Mouse (Mus musculus) adrenal gland, postnatal 0 days (tissue): ENCODE results near the gene Olfr1532-ps1. TPM values are rescaled to one million over a fixed set of nuclear protein-coding genes. Genes with fewer than 3 reads are reported as not detected.

Experiments
- polyA plus RNA-seq: library from polyadenylated mRNA; unstranded; fragments of >200 nt; fragmentation: Nextera tagmentation; extraction: Ambion mirVana; gene quantifications from 2 replicates; pipeline ENCODE4 v1.2.1, GENCODE M21; 2015

Olfr1532-ps1 gene
- not detected in 2 replicates for polyA plus RNA-seq

DNA sequence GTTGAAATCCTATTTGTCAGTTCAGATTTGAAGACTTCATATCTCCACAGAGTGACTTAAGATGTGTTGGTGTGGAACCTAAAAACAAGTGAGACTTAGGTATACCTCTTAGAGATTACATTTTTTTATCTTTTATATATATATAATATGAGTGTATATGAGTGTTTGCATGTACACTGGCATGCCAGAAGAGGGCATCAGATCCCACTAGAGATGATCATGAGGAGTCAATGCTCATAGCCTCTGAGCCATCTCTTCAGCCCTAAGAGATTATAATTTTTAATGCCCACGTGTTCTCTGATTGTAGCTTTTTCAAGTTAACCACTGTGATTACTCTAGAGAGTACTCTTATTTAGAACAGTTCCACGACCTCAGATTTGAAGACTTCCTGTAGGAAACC lies at the start of gene Olfr1532-ps1:
Gene Olfr1532-ps1 (plus strand): TSS at position 326 of the 400 bp plus-strand sequence.

DNA sequence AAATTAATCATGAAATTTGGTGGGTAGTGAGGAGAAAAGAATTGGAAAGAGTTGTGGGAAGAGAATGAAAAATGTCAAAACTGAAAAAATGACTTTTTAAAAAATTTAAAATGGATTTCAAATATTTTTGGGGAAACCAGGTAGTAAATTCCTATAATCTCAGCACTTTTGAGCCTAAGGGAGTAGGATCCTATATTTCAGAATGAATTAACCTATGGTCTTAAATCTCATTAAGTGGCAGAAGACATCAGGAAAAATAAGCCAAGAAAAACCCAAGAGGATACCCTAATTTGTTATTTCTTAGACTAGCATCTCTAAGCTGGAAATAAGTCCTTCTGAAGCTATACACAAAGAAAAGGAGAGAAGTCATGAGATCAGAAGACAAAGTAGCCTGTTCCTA lies 44.9 kb upstream of the Olfr1532-ps1 start, which contains the start of gene Olfr704:
Gene Olfr704 (plus strand): TSS at position 301 of the 400 bp plus-strand sequence.

DNA sequence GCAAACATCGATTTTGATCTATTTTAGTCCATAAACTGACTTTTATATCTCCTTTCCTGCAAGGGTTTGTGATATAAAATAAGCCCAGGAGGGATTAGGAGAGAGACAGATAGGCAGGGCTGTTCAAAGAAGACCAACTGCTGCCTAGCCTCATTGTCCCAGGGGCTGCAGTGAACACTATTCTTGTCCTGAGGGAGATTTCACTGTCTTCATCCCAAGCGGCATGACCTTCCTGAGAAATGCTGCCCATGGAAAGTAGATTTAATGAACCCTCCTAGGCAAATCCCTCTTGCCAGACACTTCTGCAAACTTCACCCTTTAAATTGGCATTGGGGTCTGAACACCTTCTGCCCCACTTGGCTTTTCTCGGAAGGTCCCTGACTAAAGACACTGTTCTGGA lies 31.0 kb upstream of the Olfr1532-ps1 start, which contains the start of gene Olfr705:
Gene Olfr705 (minus strand): TSS at position 101 of the 400 bp plus-strand sequence.

DNA sequence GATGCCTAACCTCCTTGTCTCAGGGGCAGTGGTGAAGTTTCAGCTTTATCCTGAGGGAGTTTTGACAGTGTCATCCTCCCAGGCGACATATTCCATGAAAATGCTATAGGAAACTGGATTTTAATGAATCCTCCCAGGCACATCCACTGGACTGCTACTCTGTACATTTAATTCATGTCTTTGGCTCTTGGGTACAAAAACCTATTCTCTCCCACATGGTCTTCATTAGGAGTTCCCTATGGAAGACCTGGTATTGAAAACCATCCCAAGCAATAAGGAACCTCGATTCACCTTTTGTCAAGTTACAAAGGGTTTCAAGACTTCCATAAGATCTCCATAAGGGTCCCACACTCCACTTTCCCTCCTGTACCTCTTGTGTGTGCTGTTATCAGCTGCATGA lies 19.7 kb upstream of the Olfr1532-ps1 start, which contains the start of gene Olfr706:
Gene Olfr706 (minus strand): TSS at position 101 of the 400 bp plus-strand sequence.

DNA sequence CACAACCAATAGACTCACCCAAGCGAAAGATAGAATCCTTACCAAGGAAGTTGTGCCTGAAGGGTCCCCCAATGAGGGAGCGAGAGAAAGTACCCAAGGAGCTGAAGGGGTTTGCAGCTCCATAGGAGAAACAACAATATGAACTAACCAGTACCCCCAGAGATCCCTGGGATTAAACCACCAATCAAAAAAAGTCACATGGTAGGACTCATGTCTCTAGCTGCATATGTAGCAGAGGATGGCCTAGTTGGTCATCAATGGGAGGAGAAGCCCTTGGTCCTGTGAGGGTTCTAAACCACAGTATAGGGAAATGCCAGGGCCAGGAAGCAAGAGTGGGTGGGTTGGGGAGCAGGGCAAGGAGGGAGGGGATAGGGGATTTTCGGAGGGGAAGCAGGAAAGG lies 6.7 kb upstream of the Olfr1532-ps1 start, which contains the start of gene Olfr707:
Gene Olfr707 (minus strand): TSS at position 101 of the 400 bp plus-strand sequence.

DNA sequence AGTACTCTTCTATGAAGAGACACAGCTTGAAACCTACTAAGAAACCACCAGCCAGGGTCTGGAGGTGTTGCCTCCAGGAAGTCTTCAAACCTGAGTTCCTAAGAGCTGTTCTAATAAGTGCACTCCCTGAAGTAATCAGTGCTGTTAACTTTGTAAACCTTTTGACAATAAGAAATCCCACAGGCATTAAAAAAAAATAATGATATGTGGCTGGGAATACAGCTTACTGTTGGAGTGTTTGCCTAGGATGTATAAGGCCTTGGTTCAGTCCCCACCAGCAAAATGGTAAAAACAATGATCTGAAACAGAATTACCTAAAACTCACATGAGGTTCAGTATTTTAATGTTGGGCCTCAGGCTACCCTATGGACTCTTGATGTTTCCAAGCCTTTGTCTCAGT lies 24.3 kb downstream of the Olfr1532-ps1 start, which contains the start of gene Olfr709-ps1:
Gene Olfr709-ps1 (minus strand): TSS at position 101 of the 400 bp plus-strand sequence.

DNA sequence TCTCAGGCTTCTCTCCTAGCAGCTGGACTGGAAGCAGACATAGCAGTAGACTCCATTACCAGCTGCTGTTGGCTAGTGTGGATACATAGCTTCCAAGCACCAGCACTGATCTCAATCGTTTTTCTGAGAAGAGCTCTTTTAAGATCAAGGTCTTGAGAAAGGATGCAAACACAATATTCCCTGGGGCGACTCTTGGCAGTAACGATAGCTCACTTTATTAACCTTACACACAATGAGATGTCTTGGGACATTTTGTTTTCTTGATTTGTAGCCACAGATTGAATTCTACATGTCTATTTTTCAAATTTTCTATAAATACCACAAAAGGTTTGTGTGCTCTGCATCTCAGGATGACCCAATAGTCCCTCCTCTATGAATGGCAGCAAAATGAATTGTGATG lies 40.4 kb downstream of the Olfr1532-ps1 start, which contains the start of gene Olfr710:
Gene Olfr710 (minus strand): TSS at position 101 of the 400 bp plus-strand sequence.

DNA sequence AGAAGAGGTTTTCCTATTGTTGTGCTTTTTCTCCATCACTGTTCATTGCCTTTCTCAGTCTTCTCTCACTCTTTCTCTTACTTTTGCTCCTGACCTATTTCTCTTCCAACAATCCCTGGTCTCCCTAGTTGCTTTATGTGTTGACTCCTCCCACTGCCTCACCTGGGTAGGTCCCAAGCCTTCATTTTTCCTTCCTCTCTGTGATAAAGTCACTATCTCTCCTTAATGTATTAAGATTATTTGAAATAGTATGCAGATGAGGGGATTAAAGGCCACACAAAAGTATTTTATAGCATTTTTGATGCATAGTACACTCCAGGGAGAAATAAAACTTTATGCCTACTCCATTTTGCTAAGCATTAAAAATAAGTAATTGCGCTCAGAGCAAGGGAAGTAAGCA lies 56.0 kb downstream of the Olfr1532-ps1 start, which contains the start of gene Olfr6:
Gene Olfr6 (minus strand): TSS at position 101 of the 400 bp plus-strand sequence.

Other genes with a start within 250 kb of the Olfr1532-ps1 start
- not detected in 2 replicates for gene Olfr693, start 227.4 kb upstream of the Olfr1532-ps1 start, polyA plus RNA-seq
- not detected in 2 replicates for gene Olfr694, start 216.2 kb upstream of the Olfr1532-ps1 start, polyA plus RNA-seq
- gene Olfr695, start 191.6 kb upstream of the Olfr1532-ps1 start, polyA plus RNA-seq: not detected in 2 replicates
- not detected in 2 replicates for gene Olfr697, start 165.6 kb upstream of the Olfr1532-ps1 start, polyA plus RNA-seq
- gene Olfr698, start 152.6 kb upstream of the Olfr1532-ps1 start, polyA plus RNA-seq: not detected in 2 replicates
- not detected in 2 replicates for gene Olfr699, start 114.8 kb upstream of the Olfr1532-ps1 start, polyA plus RNA-seq
- not detected in 2 replicates for gene Olfr700, start 99.2 kb upstream of the Olfr1532-ps1 start, polyA plus RNA-seq
- gene Olfr701, start 93.9 kb upstream of the Olfr1532-ps1 start, polyA plus RNA-seq: not detected in 2 replicates
- gene Olfr702, start 74.1 kb upstream of the Olfr1532-ps1 start, polyA plus RNA-seq: not detected in 2 replicates
- not detected in 2 replicates for gene Olfr703, start 64.6 kb upstream of the Olfr1532-ps1 start, polyA plus RNA-seq
- not detected in 2 replicates for gene Olfr704, start 44.8 kb upstream of the Olfr1532-ps1 start, polyA plus RNA-seq
- not detected in 2 replicates for gene Olfr705, start 31.1 kb upstream of the Olfr1532-ps1 start, polyA plus RNA-seq
- gene Olfr706, start 19.8 kb upstream of the Olfr1532-ps1 start, polyA plus RNA-seq: not detected in 2 replicates
- not detected in 2 replicates for gene Olfr707, start 6.8 kb upstream of the Olfr1532-ps1 start, polyA plus RNA-seq
- not detected in 2 replicates for gene Olfr709-ps1, start 24.2 kb downstream of the Olfr1532-ps1 start, polyA plus RNA-seq
- not detected in 2 replicates for gene Olfr710, start 40.3 kb downstream of the Olfr1532-ps1 start, polyA plus RNA-seq
- gene Olfr6, start 55.9 kb downstream of the Olfr1532-ps1 start, polyA plus RNA-seq: not detected in 2 replicates
- not detected in 2 replicates for gene Olfr711, start 67.5 kb downstream of the Olfr1532-ps1 start, polyA plus RNA-seq
- gene Olfr2, start 98.1 kb downstream of the Olfr1532-ps1 start, polyA plus RNA-seq: not detected in 2 replicates
- gene Olfr713, start 123.2 kb downstream of the Olfr1532-ps1 start, polyA plus RNA-seq: not detected in 2 replicates
- gene Olfr714, start 163.0 kb downstream of the Olfr1532-ps1 start, polyA plus RNA-seq: not detected in 2 replicates
- not detected in 2 replicates for gene Olfr17, start 185.2 kb downstream of the Olfr1532-ps1 start, polyA plus RNA-seq
- not detected in 2 replicates for gene Olfr715b, start 202.4 kb downstream of the Olfr1532-ps1 start, polyA plus RNA-seq
- gene Olfr715, start 223.1 kb downstream of the Olfr1532-ps1 start, polyA plus RNA-seq: not detected in 2 replicates
- gene Olfr716, start 230.3 kb downstream of the Olfr1532-ps1 start, polyA plus RNA-seq: not detected in 2 replicates